Mouse (Mus musculus) E14TG2a.4 (cell line): ENCODE data around the gene Cacna2d4.
"Not testable (repeated sequence)": the region's sequence is repeated elsewhere in the genome, so short reads cannot be mapped to it uniquely, and the experiment has no call there.

Experiments
- H3K27me3 ChIP-seq: 2 replicates; pipeline ENCODE4 v1.6.1; 2014; ENCODE audit warnings: low read length, control low read depth; ENCODE audit not compliant: insufficient read depth
- H3K36me3 ChIP-seq: 2 replicates; pipeline ENCODE4 v1.6.1; 2014; ENCODE audit warnings: low read length, control low read depth; ENCODE audit not compliant: insufficient read depth
- H3K4me1 ChIP-seq: replicated peaks from 2 replicates; pipeline ENCODE4 v1.6.1; 2014; ENCODE audit warnings: low read depth, low read length, control low read depth
- H3K4me3 ChIP-seq: replicated peaks from 2 replicates; pipeline ENCODE4 v1.5.1; 2014; ENCODE audit warnings: mild to moderate bottlenecking, low read length
- H3K9me3 ChIP-seq: 2 replicates; pipeline ENCODE4 v1.6.1; 2014; ENCODE audit warnings: low read length, control low read depth
- CTCF ChIP-seq: conservative IDR thresholded peaks from 2 replicates; pipeline ENCODE4 v1.5.1; 2014; ENCODE audit warnings: low read length
- NANOG ChIP-seq: IDR thresholded peaks from 2 replicates; pipeline ENCODE4 v1.6.1; 2014; ENCODE audit warnings: borderline replicate concordance, low read length, mixed read lengths
- POU5F1 ChIP-seq: IDR thresholded peaks from 2 replicates; pipeline ENCODE4 v1.6.1; 2014; ENCODE audit warnings: low read length, borderline replicate concordance

The Cacna2d4 gene

DNA sequence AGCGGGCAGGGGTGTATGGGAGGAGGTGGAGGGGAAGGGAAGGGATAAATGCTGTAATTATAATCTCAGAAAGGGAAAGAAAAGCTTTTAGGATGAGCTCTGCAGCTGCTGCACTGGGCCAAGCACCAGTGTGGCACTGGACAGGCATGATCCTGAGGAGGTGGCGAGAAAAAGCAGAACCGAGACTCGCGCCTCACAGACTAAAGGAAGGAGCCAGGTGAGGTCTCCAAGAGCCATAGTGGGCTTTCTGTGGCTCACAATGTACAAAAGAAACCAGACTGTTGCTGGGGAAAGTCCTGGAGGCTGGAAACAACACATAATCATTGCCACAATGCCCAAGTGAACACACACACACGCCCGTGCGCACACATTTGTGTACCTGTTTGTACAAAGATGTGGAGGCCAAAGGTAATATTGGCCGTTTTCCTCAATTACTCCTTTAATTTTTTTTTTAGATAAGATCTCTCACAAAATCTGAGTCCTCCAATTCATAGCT, 114.4 kb downstream of the Cacna2d4 start:
- TF ChIP-seq CTCF (no peak), POU5F1 (no peak), NANOG (no peak)
- Histone ChIP-seq H3K36me3 (peaks cover 33% of the 10 kb centered on the region), H3K4me3 (no peak overlapping the region), H3K27me3 (0 out of 2 replicates have a peak, but pooled peaks cover 3% of the 10 kb centered on the region), H3K4me1 (peaks cover 19% of the 10 kb centered on the region), H3K9me3 (no peaks in the 10 kb centered on the region)

DNA sequence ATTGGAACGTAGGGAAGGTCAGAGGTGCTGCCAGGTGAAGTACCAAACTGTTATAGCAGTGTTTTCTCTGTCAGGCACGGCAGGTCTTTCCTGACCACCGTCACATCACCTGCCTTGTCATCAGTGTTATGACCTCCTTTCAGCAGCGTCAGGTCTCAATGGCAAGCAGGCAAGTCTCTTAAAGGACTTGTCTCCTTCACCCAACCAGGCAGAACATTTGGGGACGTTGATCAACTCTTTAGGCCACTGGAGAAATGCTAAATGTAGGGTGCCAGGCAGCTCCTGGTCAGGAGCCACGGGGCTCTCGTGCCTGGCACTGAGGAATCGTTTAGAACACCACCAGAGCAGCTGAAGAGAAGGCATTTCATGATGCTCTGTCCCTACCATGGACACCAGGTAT, 115.3 kb downstream of the Cacna2d4 start:
- peaks cover 42% of the 10 kb centered on the region for H3K36me3 ChIP-seq
- peaks cover 19% of the 10 kb centered on the region for H3K4me1 ChIP-seq
- H3K27me3 ChIP-seq = 0 out of 2 replicates have a peak, but pooled peaks cover 3% of the 10 kb centered on the region
- no peaks in the 10 kb centered on the region for H3K9me3 ChIP-seq
- no peak overlapping the region for H3K4me3 ChIP-seq
- TF ChIP-seq POU5F1 = no peak
- no peak for TF ChIP-seq CTCF

DNA sequence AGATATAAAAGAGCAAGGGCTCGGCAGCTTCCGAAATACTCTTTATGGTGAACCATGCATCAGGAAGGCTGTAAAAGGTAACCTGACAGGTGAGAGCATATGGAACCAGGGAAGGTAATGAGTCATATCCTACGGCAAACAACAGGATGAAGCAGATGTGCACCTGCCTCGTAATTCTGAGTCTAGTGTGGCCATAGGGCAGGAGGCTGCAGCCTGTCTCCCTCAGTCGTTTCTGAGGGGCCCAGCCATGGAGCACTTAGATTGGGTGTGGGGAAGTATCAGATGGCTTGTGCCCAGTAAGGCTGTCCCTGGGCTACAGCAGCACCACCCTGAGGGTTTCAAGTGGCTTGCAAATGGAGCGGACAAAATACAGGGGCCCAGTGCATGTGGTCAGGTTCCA, 116.2 kb downstream of the Cacna2d4 start:
- Histone ChIP-seq H3K4me1 (peaks cover 25% of the 10 kb centered on the region), H3K4me3 (no peak overlapping the region), H3K36me3 (peaks cover 50% of the 10 kb centered on the region), H3K27me3 (no peaks in the 10 kb centered on the region), H3K9me3 (no peaks in the 10 kb centered on the region)
- TF ChIP-seq CTCF = no peak
- TF ChIP-seq POU5F1 = no peak
- no peak for TF ChIP-seq NANOG

DNA sequence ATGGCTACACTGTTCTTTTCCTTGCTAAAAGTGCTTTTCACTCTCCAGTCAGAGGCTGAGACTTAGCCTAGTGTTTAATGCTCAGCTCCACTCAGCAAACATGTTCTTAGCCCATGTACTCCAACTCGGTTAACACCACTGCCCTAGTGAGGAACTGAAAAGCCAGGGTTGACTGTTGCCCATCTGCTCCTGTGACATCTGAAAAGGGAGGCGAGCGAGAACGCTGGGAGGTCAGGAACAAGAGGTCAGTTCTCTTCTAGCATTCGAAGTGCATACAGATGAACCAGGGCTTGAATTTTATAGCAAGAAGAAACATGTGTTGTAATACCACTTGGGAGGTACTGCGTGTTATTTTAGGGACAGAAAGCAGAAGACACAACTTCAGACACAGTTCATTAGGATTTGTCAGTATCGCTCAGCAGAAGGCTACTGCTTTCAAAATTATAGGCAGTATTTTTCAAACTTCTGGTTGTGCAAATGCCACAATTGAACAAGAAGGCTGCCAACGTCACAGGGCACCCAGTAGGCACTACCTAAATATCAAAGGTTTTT, 121.8 kb downstream of the Cacna2d4 start:
- TF ChIP-seq POU5F1 (no peak), NANOG (no peak), CTCF (no peak)
- H3K36me3 ChIP-seq = peaks cover 99% of the 10 kb centered on the region
- no peaks in the 10 kb centered on the region for H3K27me3 ChIP-seq
- no peak overlapping the region for H3K4me3 ChIP-seq
- H3K4me1 ChIP-seq = peaks cover 6% of the 10 kb centered on the region; the same call in 1 of the 2 replicates
- no peaks in the 10 kb centered on the region for H3K9me3 ChIP-seq

DNA sequence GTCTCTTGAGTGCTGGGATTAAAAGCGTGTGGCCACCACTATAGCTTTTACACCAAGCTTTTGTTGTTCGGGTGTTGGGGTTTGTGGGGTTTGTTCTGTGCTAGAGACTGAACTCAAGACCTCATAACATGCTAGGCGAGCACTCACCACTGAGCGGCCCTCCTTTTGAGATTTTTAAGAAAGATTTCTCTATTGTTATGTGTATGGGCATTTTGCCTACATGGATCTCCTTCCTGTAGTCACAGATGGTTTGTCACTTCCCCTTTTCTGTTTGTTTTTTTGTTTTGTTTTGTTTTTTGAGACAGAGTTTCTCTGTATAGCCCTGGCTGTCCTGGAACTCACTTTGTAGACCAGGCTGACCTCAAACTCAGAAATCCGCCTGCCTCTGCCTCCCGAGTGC, 123.9 kb downstream of the Cacna2d4 start:
- H3K9me3 ChIP-seq, H3K4me3 ChIP-seq, H3K4me1 ChIP-seq, H3K27me3 ChIP-seq: not testable (repeated sequence)
- H3K36me3 ChIP-seq = peaks cover 98% of the 10 kb centered on the region

- Histone ChIP-seq H3K4me1 (peaks cover 6% of the 10 kb centered on the region; the same call in 1 of the 2 replicates), H3K27me3 (no peaks in the 10 kb centered on the region), H3K9me3 (no peaks in the 10 kb centered on the region), H3K36me3 (peaks cover 98% of the 10 kb centered on the region), H3K4me3 (no peak overlapping the region)
- TF ChIP-seq CTCF = no peak
- no peak for TF ChIP-seq NANOG
- TF ChIP-seq POU5F1 = no peak
Measured at GRCm38 (mm10) chr6:119360925-119361702, 124.8 kb downstream of the Cacna2d4 start.

- peaks cover 96% of the 10 kb centered on the region for H3K36me3 ChIP-seq
- no peaks in the 10 kb centered on the region for H3K9me3 ChIP-seq
- no peaks in the 10 kb centered on the region for H3K27me3 ChIP-seq
- no peaks in the 10 kb centered on the region for H3K4me1 ChIP-seq
- TF ChIP-seq POU5F1 = no peak
- TF ChIP-seq NANOG = no peak
- no peak for TF ChIP-seq CTCF
- no peak overlapping the region for H3K4me3 ChIP-seq
Measured at GRCm38 (mm10) chr6:119363593-119363992, 127.3 kb downstream of the Cacna2d4 start.

GRCm38 (mm10) chr6:119366800-119367199, 130.5 kb downstream of the Cacna2d4 start:
- not testable (repeated sequence) for H3K4me3 ChIP-seq, H3K27me3 ChIP-seq, H3K9me3 ChIP-seq, H3K4me1 ChIP-seq
- H3K36me3 ChIP-seq = peaks cover 79% of the 10 kb centered on the region

GRCm38 (mm10) chr6:119367382-119367781, 131.1 kb downstream of the Cacna2d4 start:
- Histone ChIP-seq H3K4me1 (no peaks in the 10 kb centered on the region), H3K27me3 (no peaks in the 10 kb centered on the region), H3K4me3 (no peak overlapping the region), H3K36me3 (peaks cover 73% of the 10 kb centered on the region), H3K9me3 (no peaks in the 10 kb centered on the region)
- TF ChIP-seq POU5F1 (no peak), NANOG (no peak), CTCF (no peak)
